Mouse (Mus musculus) C2C12 (cell line): ENCODE data around the gene Rab5c.

Experiments used
- CEBPB ChIP-seq: IDR thresholded peaks from one replicate; pipeline ENCODE4 v1.6.1; 2011; ENCODE audit warnings: low read depth, mild to moderate bottlenecking, control low read depth, moderate library complexity
- CTCF ChIP-seq: IDR thresholded peaks from one replicate; pipeline ENCODE4 v1.5.1; 2011; ENCODE audit not compliant: control insufficient read depth, insufficient read depth, insufficient read length
- MAX ChIP-seq: IDR thresholded peaks from one replicate; pipeline ENCODE4 v1.6.1; 2011; ENCODE audit warnings: mild to moderate bottlenecking, control low read depth
- MYOD1 ChIP-seq: IDR thresholded peaks from one replicate; pipeline ENCODE4 v1.6.1; 2011; ENCODE audit warnings: low read depth; ENCODE audit not compliant: control insufficient read depth, insufficient read length
- MYOG ChIP-seq: IDR thresholded peaks from one replicate; pipeline ENCODE4 v1.6.1; 2011; ENCODE audit not compliant: control insufficient read depth, insufficient read length; ENCODE audit errors: extremely low read depth
- USF1 ChIP-seq: IDR thresholded peaks from one replicate; pipeline ENCODE4 v1.6.1; 2011; ENCODE audit warnings: low read depth, mild to moderate bottlenecking, control low read depth, moderate library complexity

DNA sequence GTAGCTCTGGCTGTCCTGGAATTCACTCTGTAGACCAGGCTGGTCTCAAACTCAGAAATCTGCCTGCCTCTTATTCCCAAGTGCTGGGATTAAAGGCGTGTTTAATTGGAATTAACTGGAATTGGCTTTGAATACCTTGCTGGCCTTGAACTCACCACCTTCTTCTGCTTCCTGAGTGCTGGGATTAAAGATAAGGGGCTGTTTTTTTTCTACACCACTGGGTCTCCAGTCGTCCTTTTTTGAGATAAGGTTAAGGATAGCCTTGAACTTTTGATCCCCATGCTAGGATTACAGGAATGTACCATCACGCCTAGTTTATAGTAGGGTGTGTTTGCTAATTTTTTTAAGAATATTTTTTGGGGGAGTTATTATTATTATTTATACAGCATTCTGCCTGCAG, 40.1 kb upstream of the Rab5c start:
- TF ChIP-seq CTCF: no peak
- TF ChIP-seq CEBPB: no peak
- no peak for TF ChIP-seq MYOG
- TF ChIP-seq USF1: no peak
- TF ChIP-seq MAX: no peak
- no peak for TF ChIP-seq MYOD1
